Mouse (Mus musculus) frontal cortex, postnatal 10 days (tissue): ENCODE data around the gene Gm45713.
"Not testable (repeated sequence)": the region's sequence is repeated elsewhere in the genome, so short reads cannot be mapped to it uniquely, and the experiment has no call there.

Source experiments
- DNase-seq, 2 experiments: peaks; one replicate each; pipeline ENCODE4 v3.0.0; 2022; ENCODE audit warnings: low spot score in 2 of 2, mixed read lengths in 1 of 2

Gm45713 gene

GRCm38 (mm10) chr7:45135993-45136567 lies at the start of gene Gm45713, which contains the start of gene Flt3l:
Gm45713 (minus strand) TSS chr7:45136231.
Flt3l (minus strand) TSS chr7:45136432.
- DNase-seq: peak; percentile 71 to 85

- DNase-seq: no peak
Measured at GRCm38 (mm10) chr7:45183672-45184071, 47.6 kb upstream of the Gm45713 start.

- no peak for DNase-seq
Measured at GRCm38 (mm10) chr7:45182606-45183005, 46.6 kb upstream of the Gm45713 start.

GRCm38 (mm10) chr7:45182199-45182601 lies 46.2 kb upstream of the Gm45713 start:
- DNase-seq: peak in 1 of 2 experiments; percentile 81

GRCm38 (mm10) chr7:45181540-45181939 lies 45.5 kb upstream of the Gm45713 start:
- DNase-seq: no peak

GRCm38 (mm10) chr7:45180896-45181477 lies 45.0 kb upstream of the Gm45713 start, which contains the start of gene Pth2:
Pth2 (plus strand) TSS chr7:45180995.
- no peak for DNase-seq

GRCm38 (mm10) chr7:45179469-45179868 lies 43.4 kb upstream of the Gm45713 start, which contains the start of gene Gfy:
Gfy (minus strand) TSS chr7:45179569.
- no peak for DNase-seq

GRCm38 (mm10) chr7:45178550-45178949 lies 42.5 kb upstream of the Gm45713 start:
- DNase-seq: no peak

- no peak for DNase-seq
Measured at GRCm38 (mm10) chr7:45176356-45176755, 40.3 kb upstream of the Gm45713 start.

- DNase-seq: no peak
Measured at GRCm38 (mm10) chr7:45175929-45176328, 39.9 kb upstream of the Gm45713 start.

GRCm38 (mm10) chr7:45175398-45175797 lies 39.4 kb upstream of the Gm45713 start:
- DNase-seq: no peak

- DNase-seq: no peak
Measured at GRCm38 (mm10) chr7:45174567-45175280, 38.7 kb upstream of the Gm45713 start.

GRCm38 (mm10) chr7:45173772-45174171 lies 37.7 kb upstream of the Gm45713 start:
- not testable (repeated sequence) for DNase-seq

- no peak for DNase-seq
Measured at GRCm38 (mm10) chr7:45172974-45173373, 36.9 kb upstream of the Gm45713 start.

- DNase-seq: no peak
Measured at GRCm38 (mm10) chr7:45169495-45169894, 33.5 kb upstream of the Gm45713 start.

- DNase-seq: no peak
Measured at GRCm38 (mm10) chr7:45168656-45169055, 32.6 kb upstream of the Gm45713 start.

- no peak for DNase-seq
Measured at GRCm38 (mm10) chr7:45167761-45168445, 31.9 kb upstream of the Gm45713 start.

- DNase-seq: no peak
Measured at GRCm38 (mm10) chr7:45166950-45167401, 30.9 kb upstream of the Gm45713 start.

GRCm38 (mm10) chr7:45165701-45166100 lies 29.7 kb upstream of the Gm45713 start:
- DNase-seq: no peak

GRCm38 (mm10) chr7:45164833-45165232 lies 28.8 kb upstream of the Gm45713 start:
- DNase-seq: no peak

GRCm38 (mm10) chr7:45163735-45164490 lies 27.9 kb upstream of the Gm45713 start, which contains the start of gene Slc17a7:
Slc17a7 (plus strand) TSS chr7:45163949.
- DNase-seq: no peak
